Mouse (Mus musculus) intestine, embryonic 16.5 days (tissue): ENCODE results near the gene Mllt6. TPM values are rescaled to one million over a fixed set of nuclear protein-coding genes. Genes with fewer than 3 reads are reported as not detected.

Experiments
- ATAC-seq: fragments of 200-750 bp; cut with Nextera tagmentation; 2 replicates; pipeline ENCODE4 v1.8.0; 2017; ENCODE audit warnings: moderate TSS enrichment, moderate library complexity
- H3K27ac ChIP-seq: fragments of 300-500 bp; sonication (generic); 2 replicates; pipeline ENCODE4 v1.5.1; 2014; ENCODE audit warnings: mild to moderate bottlenecking, low read length
- H3K27me3 ChIP-seq: fragments of 300-500 bp; sonication (generic); replicated peaks from 2 replicates; pipeline ENCODE4 v1.6.1; 2014; ENCODE audit warnings: low read length, control low read depth, mixed read lengths; ENCODE audit not compliant: control insufficient read depth, insufficient read depth
- H3K36me3 ChIP-seq: fragments of 300-500 bp; sonication (generic); 2 replicates; pipeline ENCODE4 v1.6.1; 2014; ENCODE audit warnings: low read length, control low read depth; ENCODE audit not compliant: control insufficient read depth, insufficient read depth
- H3K4me1 ChIP-seq: fragments of 300-500 bp; sonication (generic); 2 replicates; pipeline ENCODE4 v1.6.1; 2014; ENCODE audit warnings: low read length, control low read depth, mixed read lengths; ENCODE audit not compliant: control insufficient read depth, insufficient read depth
- H3K4me2 ChIP-seq: fragments of 300-500 bp; sonication (generic); 2 replicates; pipeline ENCODE4 v1.6.1; 2014; ENCODE audit warnings: low read depth, low read length, control low read depth
- H3K4me3 ChIP-seq: fragments of 300-500 bp; sonication (generic); 2 replicates; pipeline ENCODE4 v1.5.1; 2014; ENCODE audit warnings: mild to moderate bottlenecking, low read length
- H3K9ac ChIP-seq: fragments of 300-500 bp; sonication (generic); 2 replicates; pipeline ENCODE4 v1.6.1; 2014; ENCODE audit warnings: low read depth, low read length
- H3K9me3 ChIP-seq: fragments of 300-500 bp; sonication (generic); 2 replicates; pipeline ENCODE4 v1.6.1; 2016; ENCODE audit warnings: low read length, control low read depth; ENCODE audit not compliant: control insufficient read depth
- WGBS: fragments of 180-500 bp; shearing (Covaris S2); extraction: QIAGEN DNeasy Blood & Tissue Kit; methylation state at CpG from one replicate; pipeline ENCODE4 v1.1.7; 2014; 5-methylcytosine and 5-hydroxymethylcytosine counted together
- polyA plus RNA-seq: library from polyadenylated mRNA; unstranded; fragments of >200 nt; fragmentation: Nextera tagmentation; extraction: Ambion mirVana; gene quantifications from 2 replicates; pipeline ENCODE4 v1.2.1, GENCODE M21; 2015

The Mllt6 gene
- polyA plus RNA-seq, 1 experiment from 2014 or later, result 2.6 TPM

GRCm38 (mm10) chr11:97714356-97714755 is 51.1 kb downstream of the Mllt6 start:
- no peaks in the 10 kb centered on the region for H3K27me3 ChIP-seq
- no peak overlapping the region for H3K4me2 ChIP-seq
- no peaks in the 10 kb centered on the region for H3K9me3 ChIP-seq
- no peak for ATAC-seq
- H3K27ac ChIP-seq, result no peak overlapping the region
- H3K4me3 ChIP-seq, result no peak overlapping the region
- no peaks in the 10 kb centered on the region for H3K4me1 ChIP-seq
- H3K9ac ChIP-seq, result no peak overlapping the region
- 95% methylated on average over 3 of the region's 3 CpGs for WGBS
- peaks cover 27% of the 10 kb centered on the region for H3K36me3 ChIP-seq

GRCm38 (mm10) chr11:97714784-97715760 is 51.9 kb downstream of the Mllt6 start:
- Histone ChIP-seq H3K9me3 (no peaks in the 10 kb centered on the region), H3K4me3 (no peak overlapping the region), H3K27ac (no peak overlapping the region), H3K27me3 (no peaks in the 10 kb centered on the region), H3K4me2 (no peak overlapping the region), H3K36me3 (peaks cover 29% of the 10 kb centered on the region), H3K4me1 (no peaks in the 10 kb centered on the region), H3K9ac (no peak overlapping the region)
- WGBS, result 87% methylated on average over 14 of the region's 14 CpGs
- no peak for ATAC-seq

- WGBS, result 90% methylated on average over 8 of the region's 8 CpGs
- Histone ChIP-seq H3K36me3 (peaks cover 29% of the 10 kb centered on the region), H3K4me2 (no peak overlapping the region), H3K4me3 (no peak overlapping the region), H3K27me3 (no peaks in the 10 kb centered on the region), H3K9me3 (no peaks in the 10 kb centered on the region), H3K27ac (no peak overlapping the region), H3K9ac (no peak overlapping the region), H3K4me1 (no peaks in the 10 kb centered on the region)
- no peak for ATAC-seq
Measured at GRCm38 (mm10) chr11:97716021-97716420, 52.8 kb downstream of the Mllt6 start.

- H3K36me3 ChIP-seq, result peaks cover 39% of the 10 kb centered on the region
- no peaks in the 10 kb centered on the region for H3K27me3 ChIP-seq
- no peaks in the 10 kb centered on the region for H3K9me3 ChIP-seq
- H3K9ac ChIP-seq, result no peak overlapping the region
- WGBS, result 84% methylated on average over 26 of the region's 26 CpGs
- H3K4me1 ChIP-seq, result no peaks in the 10 kb centered on the region
- no peak for ATAC-seq
- H3K27ac ChIP-seq, result no peak overlapping the region
- H3K4me3 ChIP-seq, result no peak overlapping the region
- no peak overlapping the region for H3K4me2 ChIP-seq
Measured at GRCm38 (mm10) chr11:97717369-97718280, 54.4 kb downstream of the Mllt6 start.

GRCm38 (mm10) chr11:97718281-97718860 is 55.2 kb downstream of the Mllt6 start:
- H3K27me3 ChIP-seq, result no peaks in the 10 kb centered on the region

GRCm38 (mm10) chr11:97719041-97719440 is 55.8 kb downstream of the Mllt6 start:
- no peaks in the 10 kb centered on the region for H3K27me3 ChIP-seq
- WGBS, result 89% methylated on average over 4 of the region's 4 CpGs
- H3K9ac ChIP-seq, result no peak overlapping the region
- no peak overlapping the region for H3K4me2 ChIP-seq
- H3K9me3 ChIP-seq, result no peaks in the 10 kb centered on the region
- H3K4me3 ChIP-seq, result no peak overlapping the region
- no peak for ATAC-seq
- no peaks in the 10 kb centered on the region for H3K4me1 ChIP-seq
- no peak overlapping the region for H3K27ac ChIP-seq
- H3K36me3 ChIP-seq, result peaks cover 32% of the 10 kb centered on the region

More at GRCm38 (mm10) chr11:97718281-97718860, 55.2 kb downstream of the Mllt6 start:
- peaks cover 37% of the 10 kb centered on the region for H3K36me3 ChIP-seq
- no peak overlapping the region for H3K9ac ChIP-seq
- no peak for ATAC-seq
- no peak overlapping the region for H3K4me2 ChIP-seq
- no peak overlapping the region for H3K4me3 ChIP-seq
- WGBS, result 81% methylated on average over 15 of the region's 15 CpGs
- H3K9me3 ChIP-seq, result no peaks in the 10 kb centered on the region
- H3K27ac ChIP-seq, result no peak overlapping the region
- no peaks in the 10 kb centered on the region for H3K4me1 ChIP-seq

GRCm38 (mm10) chr11:97721338-97721737 is 58.1 kb downstream of the Mllt6 start:
- no peak overlapping the region for H3K4me2 ChIP-seq
- 94% methylated on average over 4 of the region's 4 CpGs for whole genome bisulfite sequencing
- ATAC-seq, result no peak

GRCm38 (mm10) chr11:97723709-97724108 is 60.5 kb downstream of the Mllt6 start:
- H3K27ac ChIP-seq, result no peak overlapping the region

More at GRCm38 (mm10) chr11:97721338-97721737, 58.1 kb downstream of the Mllt6 start:
- Histone ChIP-seq H3K36me3 (peaks cover 28% of the 10 kb centered on the region), H3K27ac (no peak overlapping the region), H3K27me3 (no peaks in the 10 kb centered on the region), H3K9me3 (no peaks in the 10 kb centered on the region), H3K4me3 (no peak overlapping the region), H3K9ac (no peak overlapping the region), H3K4me1 (no peaks in the 10 kb centered on the region)

GRCm38 (mm10) chr11:97728311-97728710 is 65.1 kb downstream of the Mllt6 start:
- no peak overlapping the region for H3K4me3 ChIP-seq
- peaks cover 8% of the 10 kb centered on the region for H3K36me3 ChIP-seq
- no peaks in the 10 kb centered on the region for H3K4me1 ChIP-seq
- no peak overlapping the region for H3K4me2 ChIP-seq
- H3K27ac ChIP-seq, result no peak overlapping the region
- H3K9ac ChIP-seq, result no peak overlapping the region
- no peaks in the 10 kb centered on the region for H3K9me3 ChIP-seq
- no peak for ATAC-seq
- WGBS, result 74% methylated on average over 7 of the region's 7 CpGs
- no peaks in the 10 kb centered on the region for H3K27me3 ChIP-seq

More at GRCm38 (mm10) chr11:97723709-97724108, 60.5 kb downstream of the Mllt6 start:
- H3K9me3 ChIP-seq, result no peaks in the 10 kb centered on the region
- ATAC-seq, result peak; percentile 46; the same call in 1 of the 2 replicates
- WGBS, result 77% methylated on average over 7 of the region's 7 CpGs
- no peak overlapping the region for H3K4me2 ChIP-seq
- H3K36me3 ChIP-seq, result peaks cover 27% of the 10 kb centered on the region
- no peaks in the 10 kb centered on the region for H3K27me3 ChIP-seq
- H3K4me3 ChIP-seq, result no peak overlapping the region
- H3K9ac ChIP-seq, result no peak overlapping the region
- H3K4me1 ChIP-seq, result no peaks in the 10 kb centered on the region
